Mouse (Mus musculus) spleen, adult 10 weeks (tissue): ENCODE measurements around the gene Ear2. TPM values are rescaled to one million over a fixed set of nuclear protein-coding genes. Genes with fewer than 3 reads are reported as not detected.

ENCODE experiments used
- polyA plus RNA-seq: library from polyadenylated mRNA; stranded (reverse); fragments of 350-450 nt; fragmentation: Illumina TruSeq; extraction: RNeasy Lipid Tissue Mini Kit (QIAGEN cat#74804); gene quantifications from one replicate; pipeline ENCODE4 v1.2.3, GENCODE M21; 2015; ENCODE audit warnings: low replicate concordance; ENCODE audit not compliant: insufficient read depth

The Ear2 gene
- polyA plus RNA-seq, result 85.3 TPM

DNA sequence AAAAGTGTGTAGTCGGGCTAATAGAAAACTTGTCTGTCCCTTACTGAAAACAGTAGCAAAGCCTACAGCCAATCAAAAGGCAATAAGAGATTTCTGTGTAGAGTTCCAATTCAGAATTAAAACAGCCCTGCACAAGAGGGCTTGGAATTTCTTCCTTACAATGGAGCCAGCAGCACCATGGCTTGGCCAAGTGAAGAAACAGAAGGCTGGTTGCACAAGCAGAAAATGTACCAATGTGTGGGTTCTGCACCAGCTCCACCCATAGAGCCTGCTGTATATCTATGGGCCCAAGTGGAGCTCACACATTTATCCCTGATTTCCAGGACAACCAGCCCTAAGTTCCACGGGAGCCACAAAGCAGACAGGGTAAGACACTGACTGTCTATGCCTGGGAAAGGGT lies at the start of gene Ear2:
Gene Ear2 (plus strand): TSS at position 301 of the 400 bp plus-strand sequence.

GRCm38 (mm10) chr14:44123551-44123950 lies 21.1 kb downstream of the Ear2 start, which contains the start of gene Gm3327:
TSS of gene Gm3327 (plus strand) at chr14:44123851.

Other genes starting within 250 kb of the Ear2 start
- gene Ear1, start 227.1 kb upstream of the Ear2 start, polyA plus RNA-seq, result 0.62 TPM
- gene Ear10, start 179.1 kb upstream of the Ear2 start, polyA plus RNA-seq, result not detected
- gene Gm8113, start 177.3 kb upstream of the Ear2 start, polyA plus RNA-seq, result 5.7 TPM
- not detected for gene Ang5, start 145.6 kb upstream of the Ear2 start, polyA plus RNA-seq
- not detected for gene Ang6, start 100.4 kb upstream of the Ear2 start, polyA plus RNA-seq
- not detected for gene Gm3327, start 21.2 kb downstream of the Ear2 start, polyA plus RNA-seq
- gene Gm8212, start 95.0 kb downstream of the Ear2 start, polyA plus RNA-seq, result not detected
- gene 4930503E14Rik, start 110.6 kb downstream of the Ear2 start, polyA plus RNA-seq, result not detected
- gene Gm8220, start 182.9 kb downstream of the Ear2 start, polyA plus RNA-seq, result not detected
- not detected for gene Gm5930, start 235.9 kb downstream of the Ear2 start, polyA plus RNA-seq